Mouse (Mus musculus): Measurements from ENCODE around the gene Arhgap20.

GRCm38 (mm10) chr9:51831596-51831995 is 66.5 kb downstream of the Arhgap20 start:
- TF ChIP-seq CTCF (IDR thresholded peaks at IDR 0.05; ENCODE audit: control insufficient read depth, insufficient read depth, insufficient replicate concordance, low read depth, low read length) (no peak), POLR2A (IDR thresholded peaks at IDR 0.05; ENCODE audit: control insufficient read depth, low read depth, low read length) (no peak)

Data from testis, adult 2 months (tissue).